Mouse (Mus musculus) inflammation-experienced regulatory T-cells, adult 6 months (primary cell): ENCODE data around the gene Hoxa7. TPM values are rescaled to one million over a fixed set of nuclear protein-coding genes. Genes with fewer than 3 reads are reported as not detected.

Experiments
- ATAC-seq: one replicate; pipeline ENCODE4 v1.8.0; 2017
- polyA plus RNA-seq, 3 experiments: library from polyadenylated mRNA; unstranded; fragments of 100-300 nt; shearing (Covaris generic); gene quantifications; one replicate each; pipeline ENCODE4 v1.2.1; 2017

The Hoxa7 gene
- polyA plus RNA-seq, 3 experiments from 2014 or later, result not detected

DNA sequence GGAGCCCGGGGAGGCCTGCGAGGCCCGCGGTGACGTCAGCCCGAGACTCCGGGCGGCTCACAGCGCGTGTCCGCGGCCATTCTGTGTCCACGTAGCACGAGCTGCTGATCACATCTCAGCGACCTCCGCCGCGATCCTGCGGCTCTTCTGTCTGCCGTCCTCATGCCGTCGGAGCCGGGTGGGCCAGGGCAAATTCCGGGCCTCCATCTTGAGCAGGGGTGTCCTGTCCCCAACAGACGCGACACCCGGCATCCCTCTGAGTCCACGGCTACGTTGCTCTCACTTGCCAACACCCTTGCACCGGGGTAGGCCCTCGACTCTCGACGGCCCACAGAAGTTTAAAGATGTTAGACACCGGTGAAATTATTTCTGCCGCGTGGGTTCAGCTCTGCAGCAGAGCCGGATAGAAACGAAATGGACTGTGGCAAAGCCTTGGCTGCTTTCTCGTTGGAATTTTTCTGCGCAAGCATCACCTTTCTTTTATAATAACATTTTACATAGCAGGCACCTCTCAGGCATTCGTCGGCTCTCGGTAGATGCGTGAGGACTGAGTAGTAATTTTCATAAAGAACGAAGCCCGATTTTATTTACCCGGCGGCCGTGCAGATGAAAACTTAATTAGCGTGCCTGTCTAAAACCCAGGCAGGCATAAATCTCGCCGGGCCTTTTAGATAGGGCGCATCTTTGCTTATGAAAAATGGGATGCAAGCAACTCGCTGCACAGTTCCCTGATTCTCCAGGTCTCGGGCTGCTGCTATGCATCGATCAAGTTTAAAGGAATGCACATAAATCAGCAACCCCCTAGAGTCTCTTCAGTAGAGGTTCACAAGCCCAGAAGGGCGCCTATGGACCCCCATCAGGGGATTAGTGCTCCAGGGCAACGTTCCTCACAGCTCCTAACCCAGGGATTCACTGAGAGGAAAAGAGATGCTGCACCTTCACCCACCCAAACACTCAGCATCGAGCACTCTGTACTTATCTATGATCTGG, 32.2 kb upstream of the Hoxa7 start:
- ATAC-seq, result no peak

DNA sequence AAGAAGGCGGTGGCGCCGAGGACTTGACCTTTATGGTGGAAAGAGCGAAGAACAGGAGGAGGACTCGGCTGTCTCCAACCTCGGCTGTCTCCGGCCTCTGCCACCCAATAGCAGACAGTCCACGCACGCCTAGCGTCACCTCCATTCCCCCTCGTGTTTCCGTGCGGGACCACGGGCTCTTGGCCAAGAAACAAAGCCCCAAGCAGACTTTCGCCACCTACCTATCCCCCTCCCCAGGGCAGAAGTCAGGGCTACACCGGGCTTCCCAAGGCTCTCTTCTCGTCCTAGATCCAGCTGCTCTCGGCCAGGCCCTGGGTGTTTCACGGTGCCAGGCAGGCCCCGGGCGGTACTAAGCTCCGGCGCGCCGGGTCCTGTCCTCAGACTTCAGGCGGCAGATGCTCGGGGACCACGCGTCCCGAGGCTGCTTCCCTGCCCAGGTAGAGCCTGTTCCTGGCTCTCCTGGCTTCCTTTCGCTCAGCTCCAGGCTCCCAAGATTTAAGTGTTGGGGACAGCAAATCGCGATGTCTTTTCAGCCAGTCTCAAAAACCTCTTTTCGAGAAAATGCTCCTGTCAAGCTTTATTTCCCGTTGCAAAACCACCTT, 31.2 kb upstream of the Hoxa7 start:
- ATAC-seq, result no peak

DNA sequence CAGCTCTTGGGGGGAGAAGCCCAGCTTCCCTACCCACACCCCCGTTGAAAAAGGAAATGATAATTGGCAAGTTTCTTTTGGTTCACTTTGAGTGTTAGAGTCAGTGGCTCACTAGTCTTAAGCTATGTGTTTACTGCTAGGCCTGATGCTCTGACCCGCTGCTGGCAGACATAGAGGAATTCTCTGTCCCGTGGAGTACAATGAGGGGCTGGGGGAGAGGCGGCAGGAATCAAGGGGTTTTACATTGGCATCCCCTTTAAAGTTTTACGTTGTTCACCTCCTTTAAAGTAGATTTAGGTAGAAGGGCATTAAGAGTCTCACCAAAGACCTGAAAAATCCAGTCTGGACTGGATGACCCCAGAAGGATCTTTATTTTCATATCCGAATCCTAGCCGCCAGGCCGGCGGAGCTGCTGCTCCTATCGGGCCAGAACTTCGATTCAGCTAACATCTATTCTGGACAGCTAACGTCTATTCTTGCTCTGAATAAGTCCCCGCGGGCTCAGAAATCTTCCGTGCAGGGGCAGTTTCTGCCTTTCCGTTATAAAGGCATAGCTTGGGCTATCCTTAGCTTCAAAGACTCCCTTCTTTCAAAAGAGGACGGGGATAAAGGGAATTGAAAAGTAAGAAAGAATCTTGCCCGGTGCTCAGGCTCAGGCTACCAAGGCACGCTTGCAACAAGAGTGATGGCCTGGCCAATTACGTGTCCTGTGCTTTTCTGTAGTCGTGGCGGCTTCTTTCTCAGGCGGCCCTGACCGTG, 30.5 kb upstream of the Hoxa7 start:
- no peak for ATAC-seq

DNA sequence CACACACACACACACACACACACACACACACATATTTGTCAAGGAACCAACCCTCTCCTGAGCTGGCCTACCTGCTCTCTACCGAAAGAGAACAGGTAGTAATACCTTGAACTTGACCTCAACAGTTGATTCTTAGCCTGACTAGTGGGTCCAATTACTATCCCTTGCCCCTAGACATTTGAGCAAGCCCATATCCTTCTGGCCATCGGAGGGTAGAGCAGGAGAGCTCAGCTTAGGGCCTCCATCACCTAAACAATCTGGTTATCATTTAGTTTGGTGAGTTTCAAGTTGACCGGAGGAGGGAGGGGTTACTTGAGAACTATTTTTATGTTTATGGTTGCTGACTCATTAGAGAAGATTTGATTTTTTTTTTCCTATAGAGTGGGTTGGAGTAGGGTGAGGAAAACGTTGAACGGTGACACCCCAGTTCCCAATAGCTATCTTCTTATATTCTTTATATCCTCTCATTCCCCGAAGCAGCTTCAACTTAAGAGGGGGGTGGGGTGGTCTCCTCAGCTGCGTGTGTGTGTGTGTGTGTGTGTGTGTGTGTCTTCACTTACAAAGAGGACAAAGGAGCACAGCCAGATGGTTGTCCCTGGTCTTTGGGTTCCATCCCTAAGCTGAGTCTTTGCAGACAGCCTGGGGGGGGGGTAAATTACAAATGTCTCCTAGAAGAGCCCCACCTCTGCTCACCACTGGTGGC, 29.7 kb upstream of the Hoxa7 start:
- ATAC-seq, result no peak

DNA sequence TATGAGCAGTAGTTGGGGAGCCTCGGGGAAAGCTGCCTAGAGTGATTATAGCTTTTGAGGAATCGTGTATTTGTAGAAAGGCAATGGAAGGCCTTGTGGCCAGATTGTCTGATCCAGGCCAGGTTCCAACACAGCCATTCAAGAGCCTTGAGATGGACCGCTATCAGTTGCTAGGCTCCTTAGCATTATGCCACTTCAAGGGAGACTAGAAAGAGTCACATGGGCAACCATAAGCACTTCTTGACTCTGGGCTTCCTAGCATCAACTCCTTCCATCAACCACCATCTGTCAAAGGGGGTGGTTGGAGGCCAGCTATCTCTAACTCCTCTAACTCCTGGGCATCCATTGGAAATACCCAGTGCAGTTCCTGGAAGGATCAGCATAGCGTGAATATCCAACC, 28.2 kb upstream of the Hoxa7 start:
- ATAC-seq, result no peak

DNA sequence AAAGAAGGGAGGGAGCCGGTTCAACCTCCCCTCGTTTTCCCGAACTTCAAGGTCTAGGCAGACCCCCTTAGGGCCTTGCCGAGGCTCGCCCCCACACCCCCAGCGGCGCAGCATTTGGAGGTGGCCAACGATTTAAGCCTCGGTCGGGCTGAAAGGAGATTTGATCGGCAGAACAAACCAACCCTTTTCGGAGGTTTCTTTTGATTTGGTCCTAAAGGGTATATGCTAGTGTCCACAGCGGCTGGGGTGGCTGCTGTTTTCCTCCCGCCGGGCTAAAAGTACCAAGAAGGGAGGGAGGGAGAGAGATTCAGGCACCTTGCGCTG, 27.7 kb upstream of the Hoxa7 start:
- ATAC-seq, result no peak

DNA sequence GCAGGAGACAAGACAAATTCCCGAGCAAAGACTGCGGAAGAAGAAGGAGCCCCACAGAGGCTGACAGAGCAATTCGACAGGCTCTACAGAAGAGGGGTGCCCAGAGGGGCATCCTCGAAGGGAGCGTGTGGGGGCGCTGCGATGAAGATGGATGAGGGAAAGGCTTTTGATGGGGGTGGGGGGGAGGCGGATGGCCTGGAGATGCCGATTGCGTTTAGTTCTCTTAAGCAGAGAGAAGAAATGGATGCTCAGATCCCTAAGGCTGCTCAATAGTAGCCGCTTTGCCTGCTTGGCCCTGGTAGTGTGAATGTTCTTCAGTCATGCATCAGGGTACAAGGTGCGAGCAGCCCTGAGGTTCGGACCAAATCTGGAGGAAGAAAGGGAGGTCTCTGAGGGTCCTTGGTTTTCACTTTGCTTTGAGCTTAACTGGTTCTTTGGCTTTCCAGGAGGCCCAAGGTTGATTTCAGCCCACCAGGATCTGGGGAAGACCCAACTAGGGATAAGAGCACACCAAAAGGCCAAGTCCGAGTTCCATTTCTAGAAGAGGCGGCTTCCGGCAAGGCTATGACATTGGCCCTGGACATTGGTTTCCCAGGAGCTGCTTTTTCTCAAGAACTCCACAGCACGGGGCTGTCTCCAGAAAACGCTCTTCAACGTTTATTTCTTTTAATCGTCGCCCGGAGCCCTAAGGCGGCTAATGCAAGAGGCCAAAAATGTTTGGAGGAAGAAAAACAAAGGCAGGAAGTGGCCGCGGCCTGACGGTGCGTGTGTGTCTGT, 27.2 kb upstream of the Hoxa7 start:
- peak; percentile 22 for ATAC-seq

DNA sequence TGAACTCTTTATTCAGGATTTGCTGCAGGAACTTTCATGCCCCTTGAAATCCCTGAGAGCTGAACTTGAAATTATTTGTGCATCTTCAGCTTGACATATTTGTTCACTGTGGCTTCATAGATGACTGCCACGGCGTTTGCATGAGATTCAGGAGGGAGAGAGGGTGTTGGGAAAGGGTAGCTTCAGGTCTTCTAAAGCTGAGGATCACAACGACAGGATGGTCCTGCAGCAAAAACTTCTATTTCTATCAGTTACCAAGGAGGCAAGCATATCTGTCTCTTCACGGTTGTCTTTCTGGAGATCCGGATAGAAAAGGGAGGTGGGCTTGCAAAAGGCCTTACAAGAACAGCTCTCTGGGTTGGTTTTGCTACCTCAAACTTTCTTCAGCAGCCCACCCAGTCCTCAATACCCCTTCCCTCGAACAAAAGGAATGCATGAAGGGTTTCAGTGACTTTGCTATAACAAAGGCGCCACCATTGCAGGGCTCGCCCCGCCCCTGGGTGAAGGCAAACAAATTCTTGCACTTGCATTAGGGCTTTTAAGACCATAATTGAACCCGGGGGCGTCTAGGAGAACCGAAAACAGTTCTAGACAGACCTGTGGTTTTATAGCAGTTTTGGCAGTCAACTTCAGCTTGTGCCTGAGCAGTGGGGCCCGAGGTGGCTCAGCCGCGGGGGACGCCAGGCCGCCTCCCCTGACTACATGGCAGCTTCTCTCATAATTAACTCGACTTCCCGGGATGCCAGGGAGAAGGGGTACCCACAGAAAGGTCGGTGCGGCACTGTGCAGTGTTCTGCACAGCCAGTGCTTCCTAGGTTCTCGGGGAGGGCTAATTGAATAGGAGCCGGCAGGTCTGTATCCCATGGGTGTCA, 26.3 kb upstream of the Hoxa7 start:
- ATAC-seq, result no peak

DNA sequence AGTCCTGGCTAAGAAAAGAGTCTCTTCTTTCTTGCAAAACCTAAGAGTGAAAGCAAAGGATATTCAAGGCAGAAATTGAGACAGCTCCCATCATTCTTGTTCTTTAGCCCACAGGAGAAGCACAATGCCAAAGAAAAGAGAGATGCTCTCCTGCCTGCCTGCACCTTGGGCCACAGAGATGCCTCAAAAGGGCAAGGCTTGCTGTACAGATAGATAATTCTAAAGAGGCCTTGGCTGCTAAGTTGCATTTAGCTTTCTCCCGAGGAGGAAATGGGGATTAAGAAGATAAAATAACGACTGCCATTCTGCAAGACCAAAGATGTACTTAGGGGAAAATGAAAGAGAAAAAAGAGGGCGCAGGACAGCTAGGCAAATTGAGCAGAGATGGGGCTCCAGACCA, 25.3 kb upstream of the Hoxa7 start:
- no peak for ATAC-seq

DNA sequence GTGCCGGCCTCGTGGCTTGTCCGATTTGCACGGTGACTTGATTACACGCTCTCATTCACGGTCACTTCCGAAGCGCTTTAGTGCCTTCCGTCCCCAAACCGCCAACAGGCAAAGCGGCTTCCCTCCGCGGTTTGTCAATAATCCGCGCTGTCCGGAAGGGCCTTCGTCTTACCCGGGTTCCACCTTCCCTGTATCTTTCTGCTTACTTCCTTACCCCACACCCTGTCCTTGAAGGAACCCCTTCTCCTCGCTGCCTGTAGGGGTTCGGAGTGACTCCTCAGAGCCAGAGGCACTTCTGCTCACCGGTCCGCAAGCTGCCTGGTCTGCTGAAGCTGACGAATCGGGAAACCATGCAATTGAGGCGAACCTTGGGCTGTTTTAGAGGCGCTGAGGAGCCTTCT, 24.7 kb upstream of the Hoxa7 start:
- peak; percentile 24 for ATAC-seq

DNA sequence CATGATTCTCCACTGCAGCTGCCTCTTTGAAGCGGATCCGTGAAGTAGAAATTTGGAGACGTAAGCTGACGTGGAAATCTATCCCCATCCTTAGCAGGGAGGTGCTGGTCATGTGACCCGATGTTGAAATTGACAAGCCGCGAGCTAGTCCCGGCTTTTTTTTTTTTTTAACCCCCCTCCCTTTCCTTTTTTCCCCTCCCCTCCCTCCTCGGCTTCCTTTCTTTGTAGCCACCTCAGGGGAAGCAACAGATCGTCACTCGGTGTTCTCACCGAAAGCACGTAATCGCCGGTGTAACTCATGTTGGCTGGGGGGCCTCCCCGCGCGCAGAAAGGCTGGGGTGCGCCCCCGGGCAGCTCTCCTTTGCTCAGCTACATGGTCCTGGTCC, 24.1 kb upstream of the Hoxa7 start, which contains the start of gene Hoxa11:
Gene Hoxa11 (minus strand): TSS at position 54 of the 386 bp plus-strand sequence.
- peak; percentile 30 for ATAC-seq

DNA sequence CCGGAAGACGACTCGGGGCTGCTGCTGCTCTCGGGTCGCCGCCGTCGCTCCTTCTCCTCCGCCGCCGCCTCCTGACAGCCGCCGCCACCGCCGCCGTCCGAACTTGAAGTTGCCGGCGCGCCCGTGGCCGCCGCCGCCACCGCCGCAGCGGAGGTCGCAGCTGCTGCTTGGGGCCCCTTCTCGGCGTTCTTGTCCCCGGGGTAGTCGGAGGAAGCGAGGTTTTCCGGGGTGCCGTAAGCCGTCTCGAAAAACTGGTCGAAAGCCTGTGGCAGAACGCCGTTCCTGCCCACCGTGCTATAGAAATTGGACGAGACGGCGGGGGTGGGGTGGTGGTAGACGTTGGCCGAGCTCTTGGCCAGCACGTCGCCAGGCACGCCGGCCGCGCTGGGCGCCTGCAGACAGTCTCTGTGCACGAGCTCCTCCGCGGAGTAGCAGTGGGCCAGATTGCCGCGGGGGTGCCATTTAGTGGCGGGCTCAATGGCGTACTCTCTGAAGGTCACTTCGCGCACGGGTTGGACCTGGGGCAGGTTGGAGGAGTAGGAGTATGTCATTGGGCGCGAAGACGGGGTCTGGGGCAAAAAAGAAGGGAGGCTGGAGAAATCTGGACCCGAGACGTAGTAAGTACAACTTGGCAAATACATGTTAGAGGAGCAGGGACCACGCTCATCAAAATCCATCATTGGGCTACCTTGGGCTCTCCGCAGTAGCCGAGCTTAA, 23.5 kb upstream of the Hoxa7 start:
- ATAC-seq, result no peak

DNA sequence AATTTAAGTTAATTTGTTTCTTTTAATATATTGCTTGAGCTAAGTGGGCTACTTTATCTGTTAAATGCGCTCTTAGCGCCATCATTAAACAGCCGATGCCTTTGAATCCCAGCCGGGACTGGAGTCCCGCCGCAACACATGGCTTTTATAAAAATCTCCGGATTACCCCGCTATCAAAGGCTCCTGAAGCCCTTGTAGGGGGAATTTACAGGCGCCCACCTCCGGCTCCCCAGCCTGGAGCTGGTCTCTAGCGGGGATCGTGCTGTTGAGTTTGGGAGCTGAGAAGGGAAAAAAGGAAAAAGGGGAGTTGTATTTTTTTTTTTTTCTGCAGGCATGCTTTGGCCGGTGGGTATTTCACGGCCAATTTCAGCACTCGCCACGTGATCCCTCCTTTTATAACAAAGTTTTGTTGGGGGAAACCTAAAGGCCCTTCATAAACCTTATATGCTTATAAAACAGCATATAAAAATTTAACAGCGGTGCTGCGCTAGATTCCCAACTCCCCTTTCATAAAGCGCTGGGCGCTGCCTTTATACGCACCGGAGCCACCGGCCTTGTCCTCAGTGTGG, 22.9 kb upstream of the Hoxa7 start:
- ATAC-seq, result no peak

DNA sequence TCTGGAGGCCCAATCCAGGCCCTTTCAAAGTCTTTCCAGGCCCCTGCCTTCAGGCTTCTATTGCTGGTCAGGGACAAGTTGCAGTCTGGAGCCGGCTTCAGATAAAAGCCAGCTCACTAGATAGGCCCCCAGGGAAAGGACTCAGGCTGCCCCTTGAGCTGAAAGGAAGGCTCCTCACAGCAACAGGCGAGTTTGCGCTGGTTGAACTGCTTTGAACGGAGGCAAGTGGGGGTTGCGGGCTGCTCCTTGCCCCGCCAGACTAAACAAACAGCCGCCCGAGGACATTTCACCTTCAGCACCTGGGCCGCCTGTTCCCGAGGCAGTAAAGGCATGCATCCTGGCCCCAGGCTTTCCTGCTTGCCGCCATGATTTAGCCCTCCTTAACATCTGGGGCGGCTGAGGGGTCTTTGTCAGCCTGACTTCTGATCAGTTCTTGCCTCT, 22.0 kb upstream of the Hoxa7 start:
- no peak for ATAC-seq

DNA sequence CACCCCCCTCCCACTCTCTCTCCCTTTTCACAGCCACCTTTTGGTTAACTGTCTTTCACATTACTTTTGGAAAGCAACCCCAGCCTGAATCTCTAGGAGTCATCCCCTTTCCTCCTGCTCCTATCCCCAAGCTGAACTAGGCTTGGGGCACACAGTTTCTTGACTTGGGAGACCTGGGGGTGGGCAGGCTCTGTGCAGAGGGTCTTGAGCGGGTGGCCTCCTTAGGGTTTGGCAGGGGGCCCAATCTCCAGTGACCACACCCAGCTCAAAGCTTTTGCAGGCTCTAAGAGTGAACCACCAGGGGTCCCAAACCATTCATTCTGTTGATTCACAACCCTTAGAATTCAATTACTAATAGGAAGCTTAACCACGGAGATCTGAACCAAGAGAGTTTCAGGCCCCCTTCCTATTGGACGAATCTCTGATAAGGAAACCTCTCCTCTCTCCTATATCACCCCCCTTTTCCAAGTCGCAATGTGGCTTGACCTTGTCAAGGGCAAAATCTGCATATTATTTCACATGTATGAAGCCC, 21.2 kb upstream of the Hoxa7 start:
- no peak for ATAC-seq

DNA sequence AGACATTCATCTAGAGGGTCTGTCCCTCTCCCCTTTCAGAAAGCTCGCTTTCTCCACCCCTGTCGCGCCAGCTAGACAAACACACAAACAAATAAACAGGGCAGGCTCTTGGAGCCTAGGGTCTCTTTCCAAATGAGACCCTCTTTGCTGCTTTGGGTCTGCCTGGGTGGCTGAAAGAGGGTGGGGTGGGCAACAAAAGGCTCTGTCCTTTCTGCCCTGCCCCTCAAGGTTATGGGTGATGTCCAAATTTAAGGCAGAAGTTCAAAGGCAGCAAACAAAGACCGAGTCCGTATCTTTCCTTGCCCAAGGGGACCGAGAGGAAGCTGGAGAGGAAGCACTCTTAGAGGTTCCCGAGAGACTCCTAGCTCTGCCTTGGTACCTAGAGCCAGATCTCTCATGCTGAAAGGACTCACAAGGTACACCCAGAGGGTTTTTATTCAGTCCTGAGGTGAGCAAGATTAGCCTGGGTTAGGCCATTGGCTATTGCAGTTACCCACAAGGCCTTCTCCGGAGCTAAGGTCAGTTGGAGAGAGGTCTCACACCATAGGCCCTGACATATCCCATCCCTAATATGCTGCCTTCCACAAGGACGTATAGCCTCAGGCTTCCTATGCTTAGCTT, 19.5 kb upstream of the Hoxa7 start:
- ATAC-seq, result no peak

DNA sequence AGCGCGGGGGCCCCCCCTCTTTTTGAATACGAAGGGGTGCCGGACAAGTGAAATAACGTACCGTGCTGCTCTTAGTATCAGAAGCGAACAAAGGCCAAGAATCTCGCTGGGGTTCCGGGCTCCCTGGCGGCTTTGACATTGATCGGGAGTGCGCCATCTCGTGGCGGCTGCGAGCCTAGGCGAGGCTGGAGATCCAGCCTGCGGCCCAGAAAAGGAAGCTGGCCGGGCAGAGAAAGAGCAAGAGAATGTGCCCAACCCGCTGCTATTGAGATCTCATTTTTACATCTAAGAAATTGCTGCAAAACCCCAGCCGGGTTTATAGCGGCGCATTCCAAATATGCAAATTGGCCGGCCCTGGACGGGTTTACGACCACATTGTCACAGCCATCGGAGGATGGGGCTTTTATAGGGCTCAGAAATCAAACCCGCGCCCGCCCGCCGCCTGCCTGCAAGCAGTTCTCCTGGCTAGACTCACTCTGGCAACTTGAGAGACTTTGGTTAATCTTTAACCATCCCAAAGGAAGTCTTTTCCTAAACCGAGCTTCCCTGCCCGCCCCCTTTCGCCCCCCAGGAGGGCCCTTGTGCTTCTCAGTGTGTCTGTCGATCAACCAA, 18.8 kb upstream of the Hoxa7 start, which contains the start of gene Hoxa10:
Gene Hoxa10 (minus strand): TSS at position 466 of the 612 bp plus-strand sequence.
- ATAC-seq, result peak; percentile 79

DNA sequence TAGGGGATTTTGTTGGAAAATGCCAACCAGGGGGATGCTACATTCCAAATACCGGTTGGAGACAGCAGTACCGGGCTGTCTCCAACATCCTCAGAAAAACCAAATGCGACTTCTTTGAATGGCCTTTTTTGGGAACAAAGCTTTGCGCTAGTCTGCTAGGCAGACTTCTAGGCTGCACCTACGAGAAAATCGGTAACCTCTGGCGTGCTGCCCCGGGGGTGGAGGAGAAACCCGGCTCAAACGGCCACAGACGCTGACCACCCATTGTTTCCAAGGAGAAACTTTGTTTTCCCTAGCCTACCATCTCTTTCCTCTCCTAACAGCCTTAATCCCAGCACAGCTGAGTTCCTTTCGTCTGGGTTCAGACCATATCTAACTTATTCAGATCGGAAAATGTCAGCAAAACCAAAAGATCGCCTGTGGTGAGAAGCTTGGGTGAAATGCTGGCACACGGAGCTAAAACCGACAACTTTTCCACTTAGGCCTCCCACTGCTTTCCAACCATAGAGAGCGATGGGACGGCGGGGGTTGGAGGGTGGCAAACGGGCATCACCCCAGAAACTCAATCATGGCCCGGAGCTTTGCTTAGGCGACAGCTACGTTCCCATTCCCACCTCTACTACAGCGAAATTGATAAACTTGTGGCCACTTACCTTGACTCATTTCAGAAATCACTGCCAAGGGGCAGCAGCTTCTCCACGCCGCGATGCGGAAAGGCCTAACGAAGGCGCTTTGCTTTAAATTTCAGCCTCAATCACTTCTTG, 18.2 kb upstream of the Hoxa7 start:
- no peak for ATAC-seq
